Mouse (Mus musculus): Measurements from ENCODE around the gene Zranb1. TPM values are rescaled to one million over a fixed set of nuclear protein-coding genes. Genes with fewer than 3 reads are reported as not detected.

Gene Zranb1
- polyA plus RNA-seq, 1 experiment, result 13.6 TPM

DNA sequence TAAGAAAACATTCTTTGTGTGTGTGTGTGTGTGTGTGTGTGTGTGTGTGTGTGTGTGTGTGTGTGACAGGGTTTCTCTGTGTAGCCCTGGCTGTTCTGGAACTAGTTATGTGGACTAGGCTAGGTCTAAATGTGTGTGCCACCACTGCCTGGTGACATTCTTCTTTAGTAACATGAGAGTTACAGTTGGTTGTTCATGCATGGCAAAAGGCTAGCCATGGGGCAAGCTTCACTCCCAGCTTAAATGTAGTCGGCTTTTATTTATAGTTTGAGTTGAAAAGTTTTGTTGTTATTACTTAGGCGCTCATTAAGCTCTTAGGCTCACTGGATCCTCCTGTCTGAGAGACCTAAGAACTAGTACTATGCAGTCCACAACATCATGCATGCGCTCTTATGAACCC lies 33.5 kb downstream of the Zranb1 start:
- no peak overlapping the region for H3K27ac ChIP-seq (ENCODE audit: insufficient read depth, low read depth, low read length)
- no peak overlapping the region for H3K4me3 ChIP-seq (ENCODE audit: insufficient read depth, low read length)
- TF ChIP-seq POLR2A (IDR thresholded peaks at IDR 0.05; ENCODE audit: borderline replicate concordance, low read depth, low read length) (no peak), CTCF (IDR thresholded peaks at IDR 0.05; ENCODE audit: low read depth, low read length) (no peak)
- peaks cover 2% of the 10 kb centered on the region for H3K4me1 ChIP-seq (ENCODE audit: control insufficient read depth, insufficient read depth, low read length)

GRCm38 (mm10) chr7:132965707-132966106 lies 34.8 kb downstream of the Zranb1 start:
- H3K4me1 ChIP-seq (ENCODE audit: control insufficient read depth, insufficient read depth, low read length), result peaks cover 2% of the 10 kb centered on the region
- H3K4me3 ChIP-seq (ENCODE audit: insufficient read depth, low read length), result no peak overlapping the region
- no peak for TF ChIP-seq POLR2A (IDR thresholded peaks at IDR 0.05; ENCODE audit: borderline replicate concordance, low read depth, low read length)
- TF ChIP-seq CTCF (IDR thresholded peaks at IDR 0.05; ENCODE audit: low read depth, low read length), result no peak
- no peak overlapping the region for H3K27ac ChIP-seq (ENCODE audit: insufficient read depth, low read depth, low read length)

- Histone ChIP-seq H3K4me3 (ENCODE audit: insufficient read depth, low read length) (no peak overlapping the region), H3K4me1 (ENCODE audit: control insufficient read depth, insufficient read depth, low read length) (no peaks in the 10 kb centered on the region), H3K27ac (ENCODE audit: insufficient read depth, low read depth, low read length) (no peak overlapping the region)
- TF ChIP-seq POLR2A (IDR thresholded peaks at IDR 0.05; ENCODE audit: borderline replicate concordance, low read depth, low read length), result no peak
- TF ChIP-seq CTCF (IDR thresholded peaks at IDR 0.05; ENCODE audit: low read depth, low read length), result no peak
Observed at GRCm38 (mm10) chr7:132972079-132972478, 41.1 kb downstream of the Zranb1 start.

GRCm38 (mm10) chr7:132976079-132976478 lies 45.1 kb downstream of the Zranb1 start:
- no peak for TF ChIP-seq CTCF (IDR thresholded peaks at IDR 0.05; ENCODE audit: low read depth, low read length)
- no peak for TF ChIP-seq POLR2A (IDR thresholded peaks at IDR 0.05; ENCODE audit: borderline replicate concordance, low read depth, low read length)
- H3K4me1 ChIP-seq (ENCODE audit: control insufficient read depth, insufficient read depth, low read length), result no peaks in the 10 kb centered on the region; the same call in 1 of the 2 replicates
- no peak overlapping the region for H3K4me3 ChIP-seq (ENCODE audit: insufficient read depth, low read length)
- no peak overlapping the region for H3K27ac ChIP-seq (ENCODE audit: insufficient read depth, low read depth, low read length)

- Histone ChIP-seq H3K4me3 (ENCODE audit: insufficient read depth, low read length) (no peak overlapping the region), H3K4me1 (ENCODE audit: control insufficient read depth, insufficient read depth, low read length) (peaks cover 8% of the 10 kb centered on the region)
Observed at GRCm38 (mm10) chr7:132977981-132978380, 47.0 kb downstream of the Zranb1 start.

GRCm38 (mm10) chr7:132982639-132983038 lies 51.7 kb downstream of the Zranb1 start:
- Histone ChIP-seq H3K4me3 (ENCODE audit: insufficient read depth, low read length) (no peak overlapping the region), H3K4me1 (ENCODE audit: control insufficient read depth, insufficient read depth, low read length) (peaks cover 8% of the 10 kb centered on the region), H3K27ac (ENCODE audit: insufficient read depth, low read depth, low read length) (0 out of 2 replicates have a peak overlapping the region, but pooled peaks have one; percentile 17)
- TF ChIP-seq POLR2A (IDR thresholded peaks at IDR 0.05; ENCODE audit: borderline replicate concordance, low read depth, low read length), result no peak

More at GRCm38 (mm10) chr7:132977981-132978380, 47.0 kb downstream of the Zranb1 start:
- TF ChIP-seq POLR2A (IDR thresholded peaks at IDR 0.05; ENCODE audit: borderline replicate concordance, low read depth, low read length), result no peak
- H3K27ac ChIP-seq (ENCODE audit: insufficient read depth, low read depth, low read length), result no peak overlapping the region

DNA sequence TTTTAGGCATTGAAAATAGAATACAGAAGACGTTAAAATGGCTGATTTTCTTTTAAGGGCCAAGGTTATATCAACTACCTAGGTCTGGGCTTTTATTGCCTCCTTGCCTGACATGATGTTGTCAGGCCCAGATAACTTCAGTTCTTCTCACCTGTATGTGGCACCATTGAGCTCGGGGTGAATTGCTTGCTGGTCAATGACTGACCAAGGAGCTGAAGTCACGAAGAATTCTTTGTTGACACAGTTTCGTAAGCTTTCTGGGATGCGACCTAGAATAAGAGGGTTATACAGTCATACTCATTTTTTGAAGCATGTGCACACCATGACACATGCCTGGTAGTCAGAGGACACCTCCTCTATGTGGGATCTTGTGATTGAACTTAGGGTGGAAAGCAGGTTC lies 58.9 kb downstream of the Zranb1 start:
- no peak for TF ChIP-seq CTCF (IDR thresholded peaks at IDR 0.05; ENCODE audit: low read depth, low read length)
- TF ChIP-seq POLR2A (IDR thresholded peaks at IDR 0.05; ENCODE audit: borderline replicate concordance, low read depth, low read length), result no peak
- Histone ChIP-seq H3K4me3 (ENCODE audit: insufficient read depth, low read length) (no peak overlapping the region), H3K27ac (ENCODE audit: insufficient read depth, low read depth, low read length) (no peak overlapping the region), H3K4me1 (ENCODE audit: control insufficient read depth, insufficient read depth, low read length) (no peaks in the 10 kb centered on the region)

DNA sequence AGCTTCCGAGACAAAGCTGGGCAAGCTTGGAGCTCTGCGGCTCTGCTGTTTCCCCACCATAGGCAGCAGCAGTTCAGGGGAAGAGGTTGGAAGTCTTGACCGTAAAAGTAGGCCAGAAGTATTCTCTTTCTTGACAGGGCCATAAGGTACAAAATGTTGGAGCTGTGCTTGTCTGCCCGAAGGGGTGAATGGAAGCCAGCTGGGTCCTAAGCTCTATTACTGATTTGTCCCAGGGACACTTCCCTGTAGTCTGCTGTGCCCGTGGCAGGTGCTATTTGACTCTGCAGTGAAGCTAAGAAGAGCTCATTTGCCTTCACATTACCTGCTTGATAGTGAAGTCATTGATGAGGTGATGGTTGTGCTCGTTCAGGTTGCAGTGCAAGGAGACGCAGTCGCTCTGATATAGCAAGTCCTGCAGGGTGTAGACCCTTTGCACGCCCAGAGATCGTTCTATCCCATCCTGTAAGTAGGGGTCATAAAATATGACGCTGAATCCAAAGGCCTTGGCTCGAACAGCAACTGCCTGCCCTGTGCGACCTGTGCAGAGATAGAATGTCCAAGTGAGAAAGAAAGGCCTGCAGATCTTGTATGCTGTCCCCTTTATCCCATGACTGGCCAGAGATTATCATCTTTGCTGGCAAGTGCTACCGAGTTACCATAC lies 60.4 kb downstream of the Zranb1 start:
- no peak overlapping the region for H3K4me3 ChIP-seq (ENCODE audit: insufficient read depth, low read length)
- TF ChIP-seq POLR2A (IDR thresholded peaks at IDR 0.05; ENCODE audit: borderline replicate concordance, low read depth, low read length), result no peak
- no peak for TF ChIP-seq CTCF (IDR thresholded peaks at IDR 0.05; ENCODE audit: low read depth, low read length)
- H3K27ac ChIP-seq (ENCODE audit: insufficient read depth, low read depth, low read length), result no peak overlapping the region
- no peaks in the 10 kb centered on the region for H3K4me1 ChIP-seq (ENCODE audit: control insufficient read depth, insufficient read depth, low read length)

DNA sequence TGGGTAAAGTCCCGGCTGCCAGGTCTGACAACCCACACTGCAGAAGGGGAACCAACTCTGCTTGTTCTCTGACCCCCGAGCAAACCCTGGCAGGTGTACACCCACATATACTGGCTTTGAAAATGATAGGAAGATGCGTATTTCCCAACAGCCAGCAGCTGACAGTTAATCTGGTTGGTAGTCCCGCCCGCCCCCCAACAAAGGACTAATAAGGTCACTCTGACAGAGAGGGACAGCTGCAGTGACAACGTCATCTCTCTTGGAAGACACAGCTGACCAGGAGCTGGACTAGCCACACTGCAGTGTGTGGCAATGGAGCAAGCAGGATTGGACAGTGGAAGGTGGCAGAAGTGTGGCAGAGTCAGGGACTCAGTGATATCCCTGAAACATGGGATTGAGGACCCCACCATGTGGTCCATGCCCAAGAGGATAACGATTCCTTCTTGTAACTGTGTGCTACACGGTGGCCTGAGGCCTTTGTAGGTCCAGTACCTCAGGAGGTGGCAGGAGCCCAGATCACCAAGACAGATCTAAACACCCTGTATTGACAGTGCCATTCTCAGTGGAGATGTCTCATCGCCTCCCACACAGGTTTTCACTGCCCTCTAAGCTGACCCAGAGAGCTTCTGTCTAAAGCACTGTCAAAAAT lies 62.1 kb downstream of the Zranb1 start:
- Histone ChIP-seq H3K27ac (ENCODE audit: insufficient read depth, low read depth, low read length) (no peak overlapping the region), H3K4me1 (ENCODE audit: control insufficient read depth, insufficient read depth, low read length) (no peaks in the 10 kb centered on the region), H3K4me3 (ENCODE audit: insufficient read depth, low read length) (no peak overlapping the region)
- TF ChIP-seq CTCF (IDR thresholded peaks at IDR 0.05; ENCODE audit: low read depth, low read length) (no peak), POLR2A (IDR thresholded peaks at IDR 0.05; ENCODE audit: borderline replicate concordance, low read depth, low read length) (no peak)

DNA sequence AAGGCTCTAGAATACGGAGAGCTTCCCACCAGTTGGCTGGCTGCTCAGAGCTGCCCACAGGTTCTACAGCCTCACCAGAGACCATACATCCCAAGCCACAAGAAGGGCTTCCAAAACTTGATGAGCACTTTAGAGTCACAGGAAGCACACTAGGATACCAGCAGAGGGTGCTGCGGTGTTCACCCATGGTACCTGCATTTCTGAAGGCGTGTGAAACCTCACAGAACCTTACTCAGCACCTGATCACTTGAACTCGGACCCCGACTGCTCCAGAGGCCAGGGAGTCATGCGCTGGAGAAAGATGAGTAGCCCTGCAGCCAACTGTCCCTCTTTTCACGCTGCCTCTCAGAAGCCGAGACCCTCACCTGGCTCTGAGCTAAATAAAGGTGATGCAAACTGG lies 63.2 kb downstream of the Zranb1 start:
- TF ChIP-seq CTCF (IDR thresholded peaks at IDR 0.05; ENCODE audit: low read depth, low read length) (no peak), POLR2A (IDR thresholded peaks at IDR 0.05; ENCODE audit: borderline replicate concordance, low read depth, low read length) (no peak)

More for the DNA sequence above, 63.2 kb downstream of the Zranb1 start:
- Histone ChIP-seq H3K4me1 (ENCODE audit: control insufficient read depth, insufficient read depth, low read length) (no peaks in the 10 kb centered on the region), H3K4me3 (ENCODE audit: insufficient read depth, low read length) (no peak overlapping the region), H3K27ac (ENCODE audit: insufficient read depth, low read depth, low read length) (no peak overlapping the region)
